Mouse (Mus musculus): ENCODE results near the gene Rabgap1l. TPM values are rescaled to one million over a fixed set of nuclear protein-coding genes. Genes with fewer than 3 reads are reported as not detected.

Rabgap1l gene
- polyA plus RNA-seq, 1 experiment from 2014 or later = 21.3 TPM

GRCm38 (mm10) chr1:160784122-160784521, 8.9 kb downstream of the Rabgap1l start:
- Histone ChIP-seq H3K9me3 (replicated peaks) (no peaks in the 10 kb centered on the region), H3K9ac (no peak overlapping the region), H3K4me2 (no peak overlapping the region), H3K27ac (no peak overlapping the region), H3K4me3 (no peak overlapping the region), H3K4me1 (no peaks in the 10 kb centered on the region), H3K36me3 (ENCODE audit: poor library complexity, severe bottlenecking) (no peaks in the 10 kb centered on the region), H3K27me3 (no peaks in the 10 kb centered on the region)
- no peak for ATAC-seq
- 82% methylated on average over 1 of the region's 1 CpGs for WGBS

- H3K27ac ChIP-seq = no peak overlapping the region
- WGBS = 92% methylated on average over 1 of the region's 1 CpGs
- H3K9ac ChIP-seq = no peak overlapping the region
- H3K9me3 ChIP-seq (replicated peaks) = no peaks in the 10 kb centered on the region
- H3K4me2 ChIP-seq = no peak overlapping the region
- no peaks in the 10 kb centered on the region for H3K27me3 ChIP-seq
- no peaks in the 10 kb centered on the region for H3K36me3 ChIP-seq (ENCODE audit: poor library complexity, severe bottlenecking)
- no peaks in the 10 kb centered on the region for H3K4me1 ChIP-seq
- ATAC-seq = no peak
- H3K4me3 ChIP-seq = no peak overlapping the region
Observed at GRCm38 (mm10) chr1:160774166-160774565, 18.8 kb downstream of the Rabgap1l start.

DNA sequence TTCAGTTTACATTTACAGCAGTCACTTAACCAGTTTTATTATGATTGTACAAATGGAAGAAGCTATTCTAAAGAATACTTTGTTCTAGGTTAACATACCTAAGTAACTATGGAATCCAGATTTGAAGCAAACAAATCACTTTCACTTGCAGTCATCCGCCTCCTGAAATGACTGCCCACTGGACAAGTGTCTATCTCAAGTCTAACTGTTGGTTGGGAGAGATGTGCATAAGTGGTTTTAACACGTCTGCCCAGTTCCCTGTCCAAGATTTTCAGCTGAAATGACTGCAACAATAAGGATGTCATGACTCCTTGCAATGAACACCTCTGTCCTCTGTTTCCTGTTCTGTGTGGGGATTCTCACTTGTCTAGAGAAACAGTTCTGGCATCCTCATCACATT, 27.4 kb downstream of the Rabgap1l start:
- WGBS = 81% methylated on average over 2 of the region's 2 CpGs
- ATAC-seq = no peak
- no peak overlapping the region for H3K27ac ChIP-seq
- no peak overlapping the region for H3K4me2 ChIP-seq
- no peaks in the 10 kb centered on the region for H3K4me1 ChIP-seq
- H3K9ac ChIP-seq = no peak overlapping the region
- H3K27me3 ChIP-seq = no peaks in the 10 kb centered on the region
- H3K9me3 ChIP-seq (replicated peaks) = no peaks in the 10 kb centered on the region
- H3K4me3 ChIP-seq = no peak overlapping the region
- no peaks in the 10 kb centered on the region for H3K36me3 ChIP-seq (ENCODE audit: poor library complexity, severe bottlenecking)

- Histone ChIP-seq H3K4me2 (no peak overlapping the region), H3K4me3 (no peak overlapping the region), H3K9ac (no peak overlapping the region), H3K27me3 (no peaks in the 10 kb centered on the region), H3K27ac (no peak overlapping the region), H3K36me3 (ENCODE audit: poor library complexity, severe bottlenecking) (no peaks in the 10 kb centered on the region), H3K4me1 (no peaks in the 10 kb centered on the region), H3K9me3 (replicated peaks) (no peaks in the 10 kb centered on the region)
- ATAC-seq = no peak
- 19% methylated on average over 3 of the region's 3 CpGs for WGBS
Observed at GRCm38 (mm10) chr1:160758243-160758642, 34.8 kb downstream of the Rabgap1l start.

GRCm38 (mm10) chr1:160755359-160755758, 37.7 kb downstream of the Rabgap1l start:
- Histone ChIP-seq H3K36me3 (ENCODE audit: poor library complexity, severe bottlenecking) (no peaks in the 10 kb centered on the region), H3K4me1 (no peaks in the 10 kb centered on the region), H3K27me3 (no peaks in the 10 kb centered on the region), H3K9ac (no peak overlapping the region), H3K9me3 (replicated peaks) (no peaks in the 10 kb centered on the region), H3K27ac (no peak overlapping the region), H3K4me3 (no peak overlapping the region), H3K4me2 (no peak overlapping the region)
- no peak for ATAC-seq

GRCm38 (mm10) chr1:160750629-160751028, 42.4 kb downstream of the Rabgap1l start:
- no peak for ATAC-seq
- H3K4me2 ChIP-seq = no peak overlapping the region
- H3K4me3 ChIP-seq = no peak overlapping the region
- H3K27me3 ChIP-seq = no peaks in the 10 kb centered on the region
- no peaks in the 10 kb centered on the region for H3K9me3 ChIP-seq (replicated peaks)
- H3K9ac ChIP-seq = no peak overlapping the region
- no peak overlapping the region for H3K27ac ChIP-seq
- H3K36me3 ChIP-seq (ENCODE audit: poor library complexity, severe bottlenecking) = no peaks in the 10 kb centered on the region
- WGBS = 82% methylated on average over 2 of the region's 2 CpGs
- H3K4me1 ChIP-seq = peaks cover 5% of the 10 kb centered on the region

DNA sequence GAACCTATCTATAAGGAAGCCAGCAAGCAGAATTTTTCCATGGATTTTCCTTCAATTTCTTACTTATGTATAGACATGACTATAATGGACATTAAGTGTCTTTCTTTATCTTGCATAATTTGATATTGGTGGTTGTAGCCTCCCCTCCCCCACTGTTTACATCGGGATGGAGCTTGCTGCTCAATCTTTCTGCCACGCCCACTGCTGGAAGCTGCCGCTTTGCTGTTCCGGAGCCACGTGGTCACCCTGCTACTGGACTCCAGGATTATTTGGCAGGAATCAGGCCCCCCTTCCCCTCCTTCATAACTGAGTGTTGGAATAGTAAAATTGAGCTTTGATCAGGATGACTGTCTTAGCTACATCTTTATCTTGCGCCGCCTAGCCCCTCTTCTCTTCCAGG, 46.2 kb downstream of the Rabgap1l start:
- no peak for ATAC-seq
- H3K9ac ChIP-seq = no peak overlapping the region
- no peak overlapping the region for H3K4me3 ChIP-seq
- H3K27ac ChIP-seq = no peak overlapping the region
- WGBS = 36% methylated on average over 7 of the region's 7 CpGs
- no peaks in the 10 kb centered on the region for H3K27me3 ChIP-seq
- no peaks in the 10 kb centered on the region for H3K36me3 ChIP-seq (ENCODE audit: poor library complexity, severe bottlenecking)
- no peak overlapping the region for H3K4me2 ChIP-seq
- peaks cover 5% of the 10 kb centered on the region for H3K4me1 ChIP-seq
- H3K9me3 ChIP-seq (replicated peaks) = no peaks in the 10 kb centered on the region

- H3K4me1 ChIP-seq = peaks cover 5% of the 10 kb centered on the region
- no peaks in the 10 kb centered on the region for H3K9me3 ChIP-seq (replicated peaks)
- H3K27ac ChIP-seq = no peak overlapping the region
- 89% methylated on average over 7 of the region's 7 CpGs for WGBS
- H3K36me3 ChIP-seq (ENCODE audit: poor library complexity, severe bottlenecking) = no peaks in the 10 kb centered on the region
- H3K4me3 ChIP-seq = no peak overlapping the region
- H3K4me2 ChIP-seq = no peak overlapping the region
- no peaks in the 10 kb centered on the region for H3K27me3 ChIP-seq
- H3K9ac ChIP-seq = no peak overlapping the region
- no peak for ATAC-seq
Observed at GRCm38 (mm10) chr1:160745238-160745930, 47.6 kb downstream of the Rabgap1l start.

- 50% methylated on average over 3 of the region's 3 CpGs for WGBS
- no peak overlapping the region for H3K9ac ChIP-seq
- H3K36me3 ChIP-seq (ENCODE audit: poor library complexity, severe bottlenecking) = no peaks in the 10 kb centered on the region
- H3K4me3 ChIP-seq = no peak overlapping the region
- peaks cover 5% of the 10 kb centered on the region for H3K4me1 ChIP-seq
- no peaks in the 10 kb centered on the region for H3K27me3 ChIP-seq
- H3K9me3 ChIP-seq (replicated peaks) = no peaks in the 10 kb centered on the region
- no peak overlapping the region for H3K27ac ChIP-seq
- no peak overlapping the region for H3K4me2 ChIP-seq
- ATAC-seq = no peak
Observed at GRCm38 (mm10) chr1:160744009-160744408, 49.0 kb downstream of the Rabgap1l start.

DNA sequence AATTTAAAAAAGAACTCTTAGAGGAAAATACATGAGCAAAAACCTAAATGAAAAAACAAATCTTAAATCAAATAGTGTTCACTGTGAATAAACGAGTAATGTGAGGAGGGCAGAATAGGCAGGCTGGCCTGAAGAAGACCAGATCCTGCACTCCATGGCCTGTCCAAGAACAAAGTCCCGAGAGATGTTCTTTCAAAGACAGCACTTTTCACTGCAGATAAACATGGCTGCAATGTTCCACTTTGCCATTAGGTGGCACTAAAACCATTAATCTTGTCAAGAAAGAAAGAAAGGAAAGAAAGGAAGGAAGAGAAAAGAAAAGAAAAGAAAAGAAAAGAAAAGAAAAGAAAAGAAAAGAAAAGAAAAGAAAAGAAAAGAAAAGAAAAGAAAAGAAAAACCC, 49.8 kb downstream of the Rabgap1l start:
- H3K4me3 ChIP-seq = no peak overlapping the region
- H3K36me3 ChIP-seq (ENCODE audit: poor library complexity, severe bottlenecking) = no peaks in the 10 kb centered on the region
- H3K4me1 ChIP-seq = peaks cover 5% of the 10 kb centered on the region
- 0 out of 2 replicates have a peak, but pooled peaks have one; percentile 67 for ATAC-seq
- H3K9me3 ChIP-seq (replicated peaks) = no peaks in the 10 kb centered on the region
- no peaks in the 10 kb centered on the region for H3K27me3 ChIP-seq
- H3K9ac ChIP-seq = no peak overlapping the region
- WGBS = 4% methylated on average over 2 of the region's 2 CpGs
- no peak overlapping the region for H3K27ac ChIP-seq
- H3K4me2 ChIP-seq = no peak overlapping the region

GRCm38 (mm10) chr1:160740650-160741049, 52.4 kb downstream of the Rabgap1l start:
- Histone ChIP-seq H3K36me3 (ENCODE audit: poor library complexity, severe bottlenecking) (no peaks in the 10 kb centered on the region), H3K4me2 (no peak overlapping the region), H3K9ac (no peak overlapping the region), H3K27me3 (no peaks in the 10 kb centered on the region), H3K4me3 (no peak overlapping the region), H3K27ac (no peak overlapping the region), H3K4me1 (no peaks in the 10 kb centered on the region), H3K9me3 (replicated peaks) (no peaks in the 10 kb centered on the region)
- WGBS = 76% methylated on average over 2 of the region's 2 CpGs
- ATAC-seq = no peak

DNA sequence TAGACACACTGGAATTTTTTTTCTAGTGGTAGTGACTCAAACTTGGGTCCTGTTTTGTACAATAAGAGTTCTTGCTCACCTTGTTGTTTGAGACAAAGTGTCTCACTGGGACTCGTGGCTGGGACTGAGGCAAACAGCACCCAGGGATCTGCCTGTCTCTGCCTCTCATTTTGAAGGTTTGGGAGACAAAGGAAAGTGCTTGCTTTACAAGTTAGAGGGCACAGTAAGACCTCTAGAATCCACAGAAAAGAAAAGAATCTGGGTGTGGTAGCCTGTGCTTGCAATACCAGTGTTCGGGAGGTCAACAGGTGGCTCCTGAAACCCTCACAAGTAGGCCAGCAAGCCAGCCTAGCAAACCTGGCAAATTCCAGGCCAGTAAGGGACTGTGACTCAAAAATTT, 58.3 kb downstream of the Rabgap1l start:
- no peak overlapping the region for H3K9ac ChIP-seq
- H3K4me3 ChIP-seq = no peak overlapping the region
- H3K9me3 ChIP-seq (replicated peaks) = no peaks in the 10 kb centered on the region
- no peak for ATAC-seq
- H3K36me3 ChIP-seq (ENCODE audit: poor library complexity, severe bottlenecking) = no peaks in the 10 kb centered on the region
- no peak overlapping the region for H3K4me2 ChIP-seq
- no peak overlapping the region for H3K27ac ChIP-seq
- no peaks in the 10 kb centered on the region for H3K27me3 ChIP-seq
- 75% methylated on average over 2 of the region's 2 CpGs for WGBS
- no peaks in the 10 kb centered on the region for H3K4me1 ChIP-seq

DNA sequence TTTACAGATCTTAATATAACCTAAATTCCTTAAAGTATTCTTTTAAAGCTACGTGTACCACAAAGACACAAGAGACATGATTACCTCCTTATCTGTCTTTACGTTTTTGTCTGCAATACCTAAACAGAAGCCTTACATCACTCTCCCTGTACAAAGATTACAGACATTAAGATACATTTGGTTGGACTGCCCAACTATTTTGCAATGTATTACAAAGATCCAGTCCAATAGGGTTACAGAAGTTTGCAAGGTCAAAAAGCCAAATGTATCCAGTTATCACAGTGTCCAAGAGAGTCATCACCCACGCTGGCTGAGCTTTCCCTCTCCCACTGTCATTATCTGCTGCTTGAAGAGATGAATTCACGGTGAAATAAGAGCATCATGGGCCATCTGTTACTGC, 63.1 kb downstream of the Rabgap1l start:
- Histone ChIP-seq H3K4me3 (no peak overlapping the region), H3K4me2 (no peak overlapping the region), H3K9me3 (replicated peaks) (no peaks in the 10 kb centered on the region), H3K4me1 (no peaks in the 10 kb centered on the region), H3K36me3 (ENCODE audit: poor library complexity, severe bottlenecking) (no peaks in the 10 kb centered on the region), H3K27ac (no peak overlapping the region), H3K27me3 (no peaks in the 10 kb centered on the region), H3K9ac (no peak overlapping the region)
- 85% methylated on average over 4 of the region's 4 CpGs for WGBS
- no peak for ATAC-seq
